Mouse (Mus musculus) stomach, postnatal 0 days (tissue): ENCODE results near the gene Pik3c2b. TPM values are rescaled to one million over a fixed set of nuclear protein-coding genes. Genes with fewer than 3 reads are reported as not detected.

Source experiments
- ATAC-seq: fragments of 200-750 bp; cut with Nextera tagmentation; 2 replicates; pipeline ENCODE4 v1.8.0; 2017; ENCODE audit not compliant: low FRiP score, low TSS enrichment
- DNase-seq: peaks from one replicate; pipeline ENCODE4 v3.0.0-alpha.2; 2016; ENCODE audit warnings: low spot score
- H3K27ac ChIP-seq: fragments of 300-500 bp; sonication (generic); replicated peaks from 2 replicates; pipeline ENCODE4 v1.5.1; 2014; ENCODE audit warnings: mild to moderate bottlenecking, control low read depth
- H3K27me3 ChIP-seq: fragments of 300-500 bp; sonication (generic); 2 replicates; pipeline ENCODE4 v1.6.1; 2014; ENCODE audit warnings: low read length; ENCODE audit not compliant: control insufficient read depth, insufficient read depth
- H3K36me3 ChIP-seq: fragments of 300-500 bp; sonication (generic); 2 replicates; pipeline ENCODE4 v1.6.1; 2014; ENCODE audit warnings: low read length, mixed read lengths; ENCODE audit not compliant: control insufficient read depth, insufficient read depth
- H3K4me1 ChIP-seq: fragments of 300-500 bp; sonication (generic); replicated peaks from 2 replicates; pipeline ENCODE4 v1.6.1; 2014; ENCODE audit warnings: antibody characterized with exemption; ENCODE audit not compliant: control insufficient read depth, insufficient read depth
- H3K4me2 ChIP-seq: fragments of 300-500 bp; sonication (generic); replicated peaks from 2 replicates; pipeline ENCODE4 v1.6.1; 2014; ENCODE audit warnings: low read depth, mild to moderate bottlenecking, control low read depth, moderate library complexity
- H3K4me3 ChIP-seq: fragments of 300-500 bp; sonication (generic); 2 replicates; pipeline ENCODE4 v1.5.1; 2014; ENCODE audit warnings: low read depth, low read length, control low read depth
- H3K9ac ChIP-seq: fragments of 300-500 bp; sonication (generic); 2 replicates; pipeline ENCODE4 v1.6.1; 2014; ENCODE audit warnings: mild to moderate bottlenecking, low read length, control low read depth, mixed read lengths
- H3K9me3 ChIP-seq: fragments of 300-500 bp; sonication (generic); 2 replicates; pipeline ENCODE4 v1.6.1; 2016; ENCODE audit warnings: low read length; ENCODE audit not compliant: control insufficient read depth
- CTCF ChIP-seq: IDR thresholded peaks from 2 replicates; pipeline ENCODE4 v1.5.1; 2016; ENCODE audit warnings: antibody characterized with exemption, low read depth, mild to moderate bottlenecking, moderate library complexity
- EP300 ChIP-seq: optimal IDR thresholded peaks from 2 replicates; pipeline ENCODE3; 2016; ENCODE audit warnings: antibody characterized with exemption
- WGBS: fragments of 180-500 bp; shearing (Covaris S2); extraction: QIAGEN DNeasy Blood & Tissue Kit; methylation state at CpG from one replicate; pipeline ENCODE4 v1.1.7; 2014; 5-methylcytosine and 5-hydroxymethylcytosine counted together
- polyA plus RNA-seq: library from polyadenylated mRNA; unstranded; fragments of >200 nt; fragmentation: Nextera tagmentation; extraction: Ambion mirVana; gene quantifications from 2 replicates; pipeline ENCODE4 v1.2.1, GENCODE M21; 2015

Gene Pik3c2b
- polyA plus RNA-seq, 1 experiment from 2014 or later, result 4.2 TPM

- H3K9ac ChIP-seq, result no peak overlapping the region
- TF ChIP-seq CTCF (peak; percentile 24; the same call in 1 of the 2 replicates), EP300 (peak; percentile 90)
- DNase-seq, result peak; percentile 94
- H3K4me3 ChIP-seq, result no peak overlapping the region
- no peak overlapping the region for H3K4me2 ChIP-seq
- no peaks in the 10 kb centered on the region for H3K9me3 ChIP-seq
- peaks cover 11% of the 10 kb centered on the region for H3K36me3 ChIP-seq
- peak; percentile 91 for ATAC-seq
- H3K27ac ChIP-seq, result peak overlapping the region; percentile 84
- no peaks in the 10 kb centered on the region for H3K27me3 ChIP-seq
- 62% methylated on average over 6 of the region's 6 CpGs for WGBS
- H3K4me1 ChIP-seq, result no peaks in the 10 kb centered on the region
These were observed 45.2 kb downstream of the Pik3c2b start for GRCm38 (mm10) chr1:133090641-133091040.

GRCm38 (mm10) chr1:133091483-133091882, 46.0 kb downstream of the Pik3c2b start:
- no peak overlapping the region for H3K4me3 ChIP-seq
- H3K27ac ChIP-seq, result peak overlapping the region; percentile 84
- WGBS, result 68% methylated on average over 8 of the region's 8 CpGs
- H3K9me3 ChIP-seq, result no peaks in the 10 kb centered on the region
- DNase-seq (peak; percentile 33), ATAC-seq (0 out of 2 replicates have a peak, but pooled peaks have one; percentile 6)
- no peaks in the 10 kb centered on the region for H3K27me3 ChIP-seq
- no peak overlapping the region for H3K9ac ChIP-seq
- no peak overlapping the region for H3K4me2 ChIP-seq
- peaks cover 11% of the 10 kb centered on the region for H3K36me3 ChIP-seq
- no peak for TF ChIP-seq CTCF
- no peak for TF ChIP-seq EP300
- no peaks in the 10 kb centered on the region for H3K4me1 ChIP-seq

GRCm38 (mm10) chr1:133093719-133094118, 48.3 kb downstream of the Pik3c2b start:
- peak; percentile 56 for ATAC-seq
- 72% methylated on average over 7 of the region's 7 CpGs for WGBS

GRCm38 (mm10) chr1:133100980-133101798, 55.7 kb downstream of the Pik3c2b start:
- ATAC-seq (peak; percentile 87), DNase-seq (peak; percentile 84)
- Histone ChIP-seq H3K9me3 (no peaks in the 10 kb centered on the region), H3K4me2 (no peak overlapping the region), H3K4me3 (no peak overlapping the region), H3K4me1 (no peaks in the 10 kb centered on the region), H3K27ac (peak overlapping the region; percentile 83), H3K9ac (0 out of 2 replicates have a peak overlapping the region, but pooled peaks have one; percentile 13), H3K27me3 (no peaks in the 10 kb centered on the region), H3K36me3 (peaks cover 28% of the 10 kb centered on the region)
- 38% methylated on average over 17 of the region's 17 CpGs for WGBS
- TF ChIP-seq CTCF, result peak; percentile 90
- no peak for TF ChIP-seq EP300

More at GRCm38 (mm10) chr1:133093719-133094118, 48.3 kb downstream of the Pik3c2b start:
- no peaks in the 10 kb centered on the region for H3K27me3 ChIP-seq
- H3K36me3 ChIP-seq, result peaks cover 15% of the 10 kb centered on the region
- peak; percentile 63 for DNase-seq
- no peaks in the 10 kb centered on the region for H3K4me1 ChIP-seq
- peak overlapping the region; percentile 41 for H3K27ac ChIP-seq
- H3K4me3 ChIP-seq, result no peak overlapping the region
- H3K9me3 ChIP-seq, result no peaks in the 10 kb centered on the region
- TF ChIP-seq CTCF, result no peak
- no peak for TF ChIP-seq EP300
- no peak overlapping the region for H3K9ac ChIP-seq
- no peak overlapping the region for H3K4me2 ChIP-seq

DNA sequence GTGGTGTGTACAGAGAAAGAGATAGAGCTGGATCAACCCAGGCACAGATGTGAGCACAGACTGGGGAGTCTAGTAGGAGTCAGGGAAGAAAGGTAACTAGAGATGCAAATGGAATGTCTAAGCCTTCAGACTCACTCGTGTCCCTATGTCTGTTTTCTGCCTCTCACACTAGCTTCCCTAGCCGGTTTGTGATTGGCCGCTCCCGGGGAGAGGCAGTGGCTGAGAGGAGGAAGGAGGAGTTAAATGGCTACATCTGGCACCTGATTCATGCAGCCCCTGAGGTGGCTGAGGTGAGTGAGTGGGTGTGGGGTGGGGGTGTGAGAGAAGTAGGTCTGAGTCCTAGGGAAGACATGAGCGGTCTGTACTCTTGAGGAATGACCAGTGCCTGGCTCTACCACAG, 56.6 kb downstream of the Pik3c2b start:
- H3K4me2 ChIP-seq, result no peak overlapping the region
- no peak overlapping the region for H3K4me3 ChIP-seq
- H3K9me3 ChIP-seq, result no peaks in the 10 kb centered on the region
- no peak overlapping the region for H3K9ac ChIP-seq
- 72% methylated on average over 5 of the region's 5 CpGs for WGBS
- ATAC-seq (0 out of 2 replicates have a peak, but pooled peaks have one; percentile 6), DNase-seq (no peak)
- no peak for TF ChIP-seq EP300
- TF ChIP-seq CTCF, result no peak
- H3K4me1 ChIP-seq, result no peaks in the 10 kb centered on the region
- peaks cover 22% of the 10 kb centered on the region for H3K36me3 ChIP-seq
- no peak overlapping the region for H3K27ac ChIP-seq
- H3K27me3 ChIP-seq, result no peaks in the 10 kb centered on the region

GRCm38 (mm10) chr1:133103315-133103714, 57.8 kb downstream of the Pik3c2b start:
- no peak for DNase-seq

More at GRCm38 (mm10) chr1:133103315-133103714, 57.8 kb downstream of the Pik3c2b start:
- H3K4me3 ChIP-seq, result no peak overlapping the region
- no peak overlapping the region for H3K27ac ChIP-seq
- TF ChIP-seq EP300 (no peak), CTCF (no peak)
- H3K36me3 ChIP-seq, result peaks cover 22% of the 10 kb centered on the region
- no peaks in the 10 kb centered on the region for H3K27me3 ChIP-seq
- H3K9me3 ChIP-seq, result no peaks in the 10 kb centered on the region
- ATAC-seq, result no peak
- WGBS, result 92% methylated on average over 7 of the region's 7 CpGs
- H3K4me1 ChIP-seq, result no peaks in the 10 kb centered on the region
- no peak overlapping the region for H3K4me2 ChIP-seq
- no peak overlapping the region for H3K9ac ChIP-seq
